Comparison of ENCODE assay signal across 25 mouse cellular contexts in genomic region chr10:44157489-44157888, GRCm38 (mm10).
"Had no signal": no experiment of that assay in that cellular context is flagged by ENCODE, and none has a peak within 500 bp of the region (broad histone marks: within the 10 kb centered on the region; RNA-seq: fewer than 3 reads in every experiment).

No protein-coding gene starts in this region.

- H3K36me3 ChIP-seq: heart, embryonic 10.5 days; heart, embryonic 13.5 days; heart, embryonic 15.5 days; hindbrain, embryonic 13.5 days; hindbrain, embryonic 15.5 days; kidney, embryonic 15.5 days; limb, embryonic 13.5 days; limb, embryonic 15.5 days; liver, embryonic 12.5 days had no signal

- H3K9me3 ChIP-seq: heart, embryonic 10.5 days; heart, embryonic 13.5 days; heart, embryonic 15.5 days; hindbrain, embryonic 13.5 days; hindbrain, embryonic 15.5 days; kidney, embryonic 15.5 days; limb, embryonic 13.5 days; limb, embryonic 15.5 days; liver, embryonic 12.5 days had no signal

- H3K4me2 ChIP-seq: heart, embryonic 13.5 days; heart, embryonic 15.5 days; hindbrain, embryonic 13.5 days; hindbrain, embryonic 15.5 days; kidney, embryonic 15.5 days; limb, embryonic 13.5 days; limb, embryonic 15.5 days; liver, embryonic 12.5 days had no signal

- H3K4me3 ChIP-seq: gastrocnemius, adult 2 months; heart, embryonic 10.5 days; heart, embryonic 13.5 days; heart, embryonic 15.5 days; hindbrain, embryonic 13.5 days; hindbrain, embryonic 15.5 days; kidney, embryonic 15.5 days; limb, embryonic 13.5 days; limb, embryonic 15.5 days; liver, embryonic 12.5 days had no signal

- H3K27ac ChIP-seq: gastrocnemius, adult 2 months; heart, embryonic 10.5 days; heart, embryonic 13.5 days; heart, embryonic 15.5 days; hindbrain, embryonic 13.5 days; hindbrain, embryonic 15.5 days; hindbrain, postnatal 0 days; kidney, embryonic 15.5 days; limb, embryonic 13.5 days; limb, embryonic 15.5 days; liver, embryonic 12.5 days had no signal

- ATAC-seq: hindbrain, postnatal 0 days; intestine, embryonic 16.5 days; liver, embryonic 12.5 days had no signal

- DNase-seq: gastrocnemius, adult 2 months; gastrocnemius, postnatal 10 days; gastrocnemius, postnatal 25 days; heart, adult 18-20 months; heart, postnatal 14 days; heart, postnatal 36 days; kidney, adult 11 months; kidney, adult 2 months; kidney, adult 9 months; kidney, postnatal 10 days; kidney, postnatal 25 days; layer of hippocampus, adult 9-11 months; layer of hippocampus, postnatal 36 days; left cerebral cortex, postnatal 4 days had no signal

- H3K4me1 ChIP-seq: heart, embryonic 10.5 days; heart, embryonic 13.5 days; heart, embryonic 15.5 days; hindbrain, embryonic 13.5 days; hindbrain, embryonic 15.5 days; kidney, embryonic 15.5 days; limb, embryonic 13.5 days; limb, embryonic 15.5 days; liver, embryonic 12.5 days had no signal

- H3K9ac ChIP-seq: heart, embryonic 13.5 days; heart, embryonic 15.5 days; hindbrain, embryonic 13.5 days; hindbrain, embryonic 15.5 days; kidney, embryonic 15.5 days; limb, embryonic 13.5 days; limb, embryonic 15.5 days; liver, embryonic 12.5 days had no signal

- H3K27me3 ChIP-seq: heart, embryonic 15.5 days; hindbrain, embryonic 13.5 days; hindbrain, embryonic 15.5 days; kidney, embryonic 15.5 days; limb, embryonic 13.5 days; limb, embryonic 15.5 days had no signal
